Mouse (Mus musculus): ENCODE results near the gene Oard1.

Oard1 gene

DNA sequence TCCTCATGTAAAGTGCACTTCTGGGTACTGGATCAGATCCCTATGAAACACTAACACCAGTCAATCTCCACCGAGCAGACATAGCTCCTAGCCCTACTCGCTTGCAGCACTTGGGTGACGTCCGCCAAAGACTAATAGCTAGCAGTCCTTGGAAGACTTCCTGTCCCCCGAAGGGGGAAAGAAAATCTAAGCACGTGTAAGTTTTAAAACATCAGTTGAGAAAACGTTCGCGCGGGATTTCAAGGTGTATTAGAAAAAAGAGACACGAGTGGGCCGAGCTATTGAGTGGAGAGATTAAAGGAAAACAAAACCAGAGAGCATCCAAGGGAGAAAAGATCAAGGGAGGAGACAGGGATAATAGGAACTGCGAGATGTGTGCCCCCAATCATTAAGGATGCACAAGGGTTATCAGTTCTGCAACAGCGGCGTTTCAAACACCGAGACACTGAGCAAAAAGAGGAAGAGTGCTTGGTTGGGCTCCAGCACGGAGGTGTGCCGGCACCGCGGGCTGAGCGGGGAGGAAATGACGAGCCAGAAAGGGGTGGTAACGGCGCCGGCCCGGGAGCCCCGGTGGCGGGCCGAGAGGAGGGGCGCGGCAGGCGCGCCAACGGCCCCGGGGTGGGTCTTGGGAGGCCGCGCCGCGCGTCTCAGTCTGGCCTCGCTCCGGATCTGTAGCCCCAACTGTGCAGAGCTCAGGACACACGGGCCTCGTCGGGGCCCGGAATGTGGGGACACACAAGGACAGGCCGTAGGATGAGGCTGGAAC, 1.1 kb upstream of the Oard1 start:
- DNase-seq = peak; percentile 71

- DNase-seq = no peak
Measured at GRCm38 (mm10) chr17:48410299-48410785, 528 bp downstream of the Oard1 start.

DNA sequence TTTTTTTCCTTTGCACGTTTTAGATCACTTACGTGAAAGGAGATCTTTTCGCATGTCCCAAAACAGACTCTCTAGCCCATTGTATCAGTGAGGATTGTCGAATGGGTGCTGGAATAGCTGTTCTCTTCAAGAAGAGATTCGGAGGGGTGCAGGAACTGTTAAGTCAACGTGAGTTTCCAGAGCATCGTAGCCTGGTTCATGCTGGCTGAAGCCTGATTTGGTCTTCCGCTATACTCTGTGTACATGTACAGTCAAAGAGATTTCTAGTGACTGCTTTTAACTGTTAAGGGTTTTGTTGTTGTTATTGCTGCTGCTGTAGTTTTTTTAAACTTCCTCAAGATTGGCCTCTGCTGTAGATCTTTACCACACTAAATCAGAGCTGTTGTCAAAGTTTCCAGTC, 1.4 kb downstream of the Oard1 start:
- no peak for DNase-seq

- DNase-seq = no peak
Measured at GRCm38 (mm10) chr17:48416011-48416410, 6.2 kb downstream of the Oard1 start.

DNA sequence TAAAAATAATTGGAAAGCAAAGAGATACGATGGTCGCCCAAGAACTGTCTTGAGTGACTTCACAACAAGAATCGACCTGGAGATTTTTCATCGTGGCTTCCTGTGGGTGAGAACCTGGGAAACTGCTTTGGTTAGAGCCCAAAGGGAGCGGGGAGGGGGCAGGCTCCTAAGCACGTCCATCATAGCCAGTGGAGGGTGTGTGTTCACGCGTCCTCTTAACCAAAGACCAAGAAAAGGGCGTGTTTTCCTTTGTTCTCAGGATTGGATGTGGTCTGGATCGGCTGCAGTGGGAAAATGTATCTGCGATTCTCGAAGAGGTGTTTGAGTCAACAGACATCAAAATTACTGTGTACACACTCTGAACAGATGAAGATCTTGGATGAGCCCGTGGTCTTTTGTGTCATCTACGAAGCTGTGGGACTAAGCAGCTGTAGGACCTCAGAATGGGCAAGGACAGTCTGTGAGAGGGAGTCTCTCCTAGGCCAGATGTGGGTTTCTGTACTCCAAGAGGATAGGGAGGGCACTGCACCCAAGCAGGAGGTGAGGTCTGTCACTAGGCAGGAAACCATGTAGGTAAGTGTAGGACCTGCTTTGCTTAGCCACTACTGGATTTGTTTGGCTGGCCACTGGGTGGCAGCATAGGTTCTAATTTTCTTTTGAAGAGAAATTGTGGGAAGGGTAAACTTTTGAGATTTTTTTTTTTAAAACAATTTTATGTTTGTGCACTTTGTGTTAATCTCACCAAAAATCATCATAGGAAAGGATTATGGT, 6.8 kb downstream of the Oard1 start:
- DNase-seq = peak; percentile 77

DNA sequence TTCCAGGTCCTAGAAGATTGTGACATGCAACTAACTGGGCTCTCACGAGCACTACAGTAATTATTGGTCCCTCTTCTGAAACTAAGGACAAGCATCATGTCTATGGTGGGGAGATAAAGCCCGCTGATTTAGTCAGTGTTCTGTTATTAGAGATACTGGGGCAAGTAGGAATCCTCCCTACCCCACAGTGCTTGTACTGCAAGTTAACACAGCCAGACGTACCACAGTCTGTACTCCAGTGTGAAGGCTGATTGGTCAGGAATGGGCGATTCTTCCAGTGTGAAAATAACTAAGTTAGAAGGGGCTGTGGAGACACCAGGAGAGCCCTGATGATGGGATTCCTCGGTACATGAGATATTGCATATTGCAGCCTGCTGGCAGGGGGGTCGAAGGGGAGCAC, 7.7 kb downstream of the Oard1 start:
- no peak for DNase-seq

- DNase-seq = no peak
Measured at GRCm38 (mm10) chr17:48418174-48418573, 8.4 kb downstream of the Oard1 start.

GRCm38 (mm10) chr17:48418781-48419180, 9.0 kb downstream of the Oard1 start:
- no peak for DNase-seq

- DNase-seq = no peak
Measured at GRCm38 (mm10) chr17:48419571-48419970, 9.8 kb downstream of the Oard1 start.

DNA sequence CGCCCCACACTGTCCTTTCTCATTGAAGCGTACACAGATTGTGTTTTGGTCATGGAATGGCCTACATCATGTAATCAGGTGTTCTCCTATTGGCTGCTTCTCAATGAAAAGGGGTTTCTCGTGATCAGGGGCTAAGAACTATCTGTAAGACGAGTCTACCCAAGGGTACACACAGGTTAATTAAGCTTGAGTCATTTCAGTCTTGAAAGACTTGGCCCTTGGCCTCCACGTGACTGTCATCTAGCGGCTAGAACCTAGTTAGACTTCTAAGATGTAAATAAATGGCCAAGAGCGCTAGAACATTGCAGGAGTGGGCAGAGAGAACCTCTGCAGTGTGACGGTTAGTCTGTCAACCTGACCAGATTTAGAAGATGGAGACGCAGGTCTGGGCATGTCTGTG, 14.4 kb downstream of the Oard1 start:
- DNase-seq = no peak

GRCm38 (mm10) chr17:48425823-48426612, 16.2 kb downstream of the Oard1 start:
- DNase-seq = no peak

GRCm38 (mm10) chr17:48426991-48427750, 17.4 kb downstream of the Oard1 start:
- DNase-seq = no peak

GRCm38 (mm10) chr17:48427852-48428530, 18.2 kb downstream of the Oard1 start:
- no peak for DNase-seq

DNA sequence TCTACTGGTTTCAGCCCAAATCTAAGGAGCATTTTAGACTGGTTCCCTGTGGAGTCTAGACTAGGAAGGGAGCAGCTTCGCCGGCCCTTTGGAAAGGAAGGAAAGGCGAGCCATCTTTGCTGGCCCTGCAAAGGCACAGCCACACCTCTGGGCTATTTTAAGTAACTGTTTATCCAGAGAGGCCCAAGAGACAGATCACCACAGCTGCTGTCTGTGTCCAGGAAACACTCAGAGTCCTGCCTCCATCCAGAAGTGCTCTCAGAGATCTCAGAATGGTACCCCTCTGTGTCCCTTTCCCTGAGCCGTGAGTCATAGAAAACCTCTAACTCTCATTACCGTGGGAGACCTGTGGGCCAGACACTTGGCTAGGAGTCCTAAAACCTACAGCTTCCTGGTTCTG, 20.6 kb downstream of the Oard1 start:
- no peak for DNase-seq

GRCm38 (mm10) chr17:48431054-48431453, 21.2 kb downstream of the Oard1 start:
- DNase-seq = no peak

GRCm38 (mm10) chr17:48432158-48432980, 22.6 kb downstream of the Oard1 start, which contains the start of gene Apobec2:
TSS of gene Apobec2 (minus strand) at chr17:48432930.
- DNase-seq = no peak

DNA sequence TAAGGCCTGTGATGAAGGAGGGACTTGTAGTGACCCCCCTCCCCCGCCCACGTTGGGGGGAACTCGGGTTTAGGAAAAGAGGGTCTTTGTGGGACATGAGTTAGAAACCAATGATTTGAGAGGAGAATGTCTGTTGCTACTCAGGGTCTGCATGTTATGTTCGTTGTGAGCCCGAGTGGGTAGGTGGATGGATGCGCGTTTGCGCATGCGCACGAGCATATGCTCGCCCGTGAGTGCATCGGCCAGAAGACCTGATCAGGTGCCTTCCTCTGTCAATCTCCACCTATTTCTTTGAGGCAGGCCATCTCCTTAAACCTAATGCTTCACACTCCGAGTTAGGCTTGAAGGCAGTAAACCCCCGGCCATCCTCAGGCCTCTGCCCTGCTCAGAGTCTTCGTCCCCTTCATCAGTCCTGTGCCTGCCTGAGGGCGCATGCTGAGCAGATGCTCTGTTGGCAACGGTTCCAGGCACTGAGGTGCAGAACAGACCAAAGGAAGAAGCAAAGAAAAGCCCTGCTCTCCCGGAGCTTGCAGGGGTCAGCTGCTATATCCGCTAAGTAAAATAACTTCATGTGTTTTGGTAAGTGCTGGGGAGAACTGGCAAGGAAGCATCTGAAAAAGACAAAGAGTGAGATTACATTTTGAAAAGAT, 23.3 kb downstream of the Oard1 start:
- DNase-seq = no peak

- no peak for DNase-seq
Measured at GRCm38 (mm10) chr17:48433689-48434330, 24.0 kb downstream of the Oard1 start.

DNA sequence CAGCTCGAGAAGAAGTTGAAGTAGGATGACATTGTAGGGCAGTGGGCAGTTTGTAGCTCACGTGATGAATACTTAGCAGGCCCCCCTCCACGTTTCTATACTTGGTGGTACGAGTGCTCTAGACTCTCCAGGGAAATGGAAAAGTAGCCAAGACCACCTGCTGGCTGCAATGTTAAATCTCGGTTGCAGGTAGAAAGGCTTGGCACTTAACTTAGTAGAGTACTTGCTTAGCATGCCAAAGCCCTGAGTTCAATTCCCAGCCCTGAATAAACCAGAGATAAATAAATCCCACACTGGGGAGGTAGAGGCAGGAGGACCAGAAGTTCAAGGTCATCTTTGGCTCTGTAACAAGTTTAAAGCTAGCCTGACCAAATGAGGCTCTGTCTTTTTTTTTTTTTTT, 24.7 kb downstream of the Oard1 start:
- DNase-seq = no peak

GRCm38 (mm10) chr17:48436487-48436886, 26.7 kb downstream of the Oard1 start:
- no peak for DNase-seq

Measured in right cerebral cortex, postnatal 14 days (tissue).